In genomic region chr16:8406708-8407107, GRCm38 (mm10) we compare ENCODE assay signal across 8 mouse cellular contexts. TPM values are rescaled to one million over a fixed set of nuclear protein-coding genes. Genes with fewer than 3 reads are reported as not detected.
A peak's percentile ranks its signal among the peaks of the same experiment; 100 is the strongest.
DNase-seq lines count a peak whose midpoint lies in the region; ATAC-seq lines count a peak whose summit lies in the region.

No protein-coding gene starts in this region.

- peak; percentile 59 to 72 for DNase-seq in cerebellum, adult 18-20 months
- DNase-seq in cerebellum, adult 11-12 months, result no peak
- peak; percentile 90 for DNase-seq in embryo, embryonic 10 days (ENCODE audit: low spot score)
- peak; percentile 58 to 76 for DNase-seq in heart, postnatal 10 days
- peak; percentile 26 to 69 for DNase-seq in layer of hippocampus, adult 8-10 months (ENCODE audit: low spot score in 2 of 2)
- DNase-seq in lung, postnatal 14 days, result peak; percentile 82
- DNase-seq in right cerebral cortex, postnatal 25 days, result peak; percentile 44

- peak; percentile 73 for ATAC-seq in activated CD4-positive, CD25-positive, alpha-beta regulatory T cell, adult 4 months

- intact Hi-C loops in heart, postnatal 10 days (cut with DNase I), result loop anchor here (1.0 to 10.0 kb wide), 2 partner anchors 270 to 358 kb away; no protein-coding TSS in a partner anchor

RNA-seq across cellular contexts. Expression of gene Tmem114, which starts 18.2 kb away (rescaled TPM):
- polyA plus RNA-seq in activated CD4-positive, CD25-positive, alpha-beta regulatory T cell, adult 4 months (2017; shearing (Covaris generic)), result not detected
- total RNA-seq in heart, postnatal 10 days (2021), result not detected
- 1 to 10 TPM; 3.9 to 5.6 (median 4.4) TPM for total RNA-seq in layer of hippocampus, adult 8-10 months (2022)

Comparison
In these comparisons a context has a peak if more than half of its experiments do, and no peak if none do; other contexts are left out.
1. RNA of gene Tmem114, which starts 18.2 kb away (total RNA-seq): 3.9 to 5.6 TPM in layer of hippocampus, adult 8-10 months; not detected in heart, postnatal 10 days; every median in the first group is over 4 times any median in the second.